9 mouse cellular contexts compared by ENCODE assay signal in the genomic region with DNA sequence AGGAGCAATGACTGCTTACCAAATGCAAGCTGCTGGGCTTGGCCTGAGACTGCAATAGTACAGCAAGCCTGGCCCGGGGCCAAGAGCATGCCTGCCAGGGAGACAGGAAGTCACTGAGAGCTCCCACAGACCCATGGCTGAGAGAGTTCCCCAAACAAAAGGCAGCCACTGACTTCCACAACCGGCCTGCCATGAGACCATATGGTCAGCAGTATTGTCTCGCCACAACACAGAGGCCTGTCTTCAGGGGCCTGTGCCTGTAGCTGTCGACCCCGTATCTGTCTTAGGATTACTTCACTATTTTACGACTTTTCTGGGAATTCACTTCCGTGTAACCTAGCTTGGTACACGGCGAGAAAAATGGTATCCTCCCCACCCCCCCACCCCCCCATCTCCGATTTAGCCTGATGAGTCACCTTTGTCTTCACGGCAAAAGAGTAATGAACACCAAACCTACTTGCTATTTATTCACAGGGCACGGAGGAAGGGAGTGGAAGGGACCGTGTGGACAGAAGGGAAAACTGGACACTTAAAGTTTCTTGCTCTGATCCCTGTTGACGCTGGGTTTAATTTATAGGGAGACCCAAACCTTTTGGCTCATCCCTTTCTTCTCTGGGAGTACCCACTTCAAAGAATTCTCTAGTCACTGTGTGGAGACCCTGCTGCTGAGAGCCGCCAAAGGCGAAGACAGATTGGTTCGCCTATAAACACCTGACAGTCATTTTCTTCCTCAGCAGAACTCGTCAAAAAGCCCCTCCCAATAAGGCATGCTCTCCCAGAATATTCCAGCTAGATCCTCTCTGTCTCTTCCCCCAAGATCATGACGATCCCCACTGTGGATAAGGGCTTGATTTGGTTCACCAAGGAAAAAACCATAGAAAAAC. TPM values are rescaled to one million over a fixed set of nuclear protein-coding genes. Genes with fewer than 3 reads are reported as not detected.
DNase-seq lines count a peak whose midpoint lies in the region; ATAC-seq and TF ChIP-seq lines count a peak whose summit lies in the region.
"Had no signal": no experiment of that assay in that cellular context is flagged by ENCODE, and none has a peak within 500 bp of the region (broad histone marks: within the 10 kb centered on the region; RNA-seq: fewer than 3 reads in every experiment).

No protein-coding gene starts in this region.

- H3K27ac ChIP-seq in brown adipose tissue, adult 24 weeks (replicated peaks; ENCODE audit: low read depth, low read length), result peak overlapping the region; percentile 87
- peak overlapping the region; percentile 80 for H3K27ac ChIP-seq in forebrain, embryonic 12.5 days
- peak overlapping the region; percentile 85 for H3K27ac ChIP-seq in heart, embryonic 15.5 days
- H3K27ac ChIP-seq in liver, adult 2 months (replicated peaks; ENCODE audit: insufficient read depth, low read depth, low read length), result peak overlapping the region; percentile 36; the same call in 1 of the 2 replicates
- peak overlapping the region; percentile 67; the same call in 1 of the 2 replicates for H3K27ac ChIP-seq in midbrain, postnatal 0 days (ENCODE audit: low read depth, low read length)

- H3K9ac ChIP-seq in forebrain, embryonic 12.5 days, result peak overlapping the region; percentile 30
- H3K9ac ChIP-seq in heart, embryonic 15.5 days, result no peak overlapping the region
- peak overlapping the region; percentile 59 for H3K9ac ChIP-seq in liver, adult 2 months (ENCODE audit: low read depth, low read length)
- H3K9ac ChIP-seq in midbrain, postnatal 0 days (replicated peaks; ENCODE audit: low read length, poor library complexity, severe bottlenecking), result peak overlapping the region; percentile 33; the same call in 1 of the 2 replicates

- peak overlapping the region; percentile 41 for H3K4me2 ChIP-seq in forebrain, embryonic 12.5 days
- H3K4me2 ChIP-seq in heart, embryonic 15.5 days, result peak overlapping the region; percentile 50
- peak overlapping the region; percentile 36 for H3K4me2 ChIP-seq in midbrain, postnatal 0 days (ENCODE audit: low read depth, low read length, poor library complexity, severe bottlenecking)

- H3K27me3 ChIP-seq in forebrain, embryonic 12.5 days, result no peaks in the 10 kb centered on the region
- no peaks in the 10 kb centered on the region for H3K27me3 ChIP-seq in heart, embryonic 15.5 days
- H3K27me3 ChIP-seq in liver, adult 2 months (ENCODE audit: control insufficient read depth, insufficient read depth, low read length), result no peaks in the 10 kb centered on the region
- no peaks in the 10 kb centered on the region for H3K27me3 ChIP-seq in midbrain, postnatal 0 days (ENCODE audit: insufficient read depth, low read length)
- H3K27me3 ChIP-seq: CH12.LX had no signal

- WGBS in forebrain, embryonic 12.5 days, result 26% methylated on average over 19 of the region's 19 CpGs
- WGBS in heart, embryonic 15.5 days, result 16% methylated on average over 19 of the region's 19 CpGs
- 45% methylated on average over 19 of the region's 19 CpGs for whole genome bisulfite sequencing in liver, adult 2 months
- WGBS in midbrain, postnatal 0 days, result 22% methylated on average over 19 of the region's 19 CpGs

- H3K4me3 ChIP-seq in brown adipose tissue, adult 24 weeks (ENCODE audit: insufficient read depth, low read depth, low read length), result peak overlapping the region; percentile 59
- H3K4me3 ChIP-seq in forebrain, embryonic 12.5 days (replicated peaks), result no peak overlapping the region
- peak overlapping the region; percentile 17 for H3K4me3 ChIP-seq in heart, embryonic 15.5 days
- H3K4me3 ChIP-seq in liver, adult 2 months (ENCODE audit: insufficient read depth, low read depth, low read length), result peak overlapping the region; percentile 9
- no peak overlapping the region for H3K4me3 ChIP-seq in midbrain, postnatal 0 days (ENCODE audit: low read depth, low read length)

- peak; percentile 93 for DNase-seq in 3T3-L1 (ENCODE audit: low read depth, low spot score)
- DNase-seq in kidney, postnatal 10 days, result peak; percentile 99
- DNase-seq in liver, adult 2 months (ENCODE audit: extremely low read depth, low read depth, low spot score), result peak; percentile 78
- DNase-seq in midbrain, postnatal 0 days (ENCODE audit: low spot score), result peak; percentile 97
- peak; percentile 55 to 86 for DNase-seq in spleen, postnatal 10 days (ENCODE audit: low spot score in 2 of 2)

- peaks cover 6% of the 10 kb centered on the region; the same call in 1 of the 2 replicates for H3K4me1 ChIP-seq in brown adipose tissue, adult 24 weeks (ENCODE audit: control insufficient read depth, insufficient read depth, insufficient read length, low read length)
- peaks cover 34% of the 10 kb centered on the region for H3K4me1 ChIP-seq in forebrain, embryonic 12.5 days
- H3K4me1 ChIP-seq in heart, embryonic 15.5 days (replicated peaks), result peaks cover 35% of the 10 kb centered on the region
- no peaks in the 10 kb centered on the region; the same call in 1 of the 2 replicates for H3K4me1 ChIP-seq in liver, adult 2 months (ENCODE audit: control insufficient read depth, insufficient read depth, low read length)
- H3K4me1 ChIP-seq in midbrain, postnatal 0 days (ENCODE audit: insufficient read depth, low read length), result peaks cover 14% of the 10 kb centered on the region; the same call in 1 of the 2 replicates

- peaks cover 4% of the 10 kb centered on the region; the same call in 1 of the 2 replicates for H3K79me2 ChIP-seq in liver, adult 2 months (ENCODE audit: control insufficient read depth, insufficient read depth, low read length)

- no peaks in the 10 kb centered on the region for H3K9me3 ChIP-seq in forebrain, embryonic 12.5 days
- no peaks in the 10 kb centered on the region for H3K9me3 ChIP-seq in heart, embryonic 15.5 days (replicated peaks)
- H3K9me3 ChIP-seq in midbrain, postnatal 0 days (ENCODE audit: low read length), result no peaks in the 10 kb centered on the region

- H3K36me3 ChIP-seq in forebrain, embryonic 12.5 days (replicated peaks), result no peaks in the 10 kb centered on the region
- no peaks in the 10 kb centered on the region for H3K36me3 ChIP-seq in heart, embryonic 15.5 days
- H3K36me3 ChIP-seq in liver, adult 2 months (ENCODE audit: control insufficient read depth, insufficient read depth, low read length), result no peaks in the 10 kb centered on the region
- H3K36me3 ChIP-seq in midbrain, postnatal 0 days (ENCODE audit: insufficient read depth, low read length), result no peaks in the 10 kb centered on the region

- no peak for TF ChIP-seq CTCF in liver, adult 2 months (IDR thresholded peaks at IDR 0.05; ENCODE audit: low read depth, low read length)
- TF ChIP-seq CTCF in midbrain, postnatal 0 days (IDR thresholded peaks at IDR 0.05), result no peak

- peak; percentile 83 for ATAC-seq in forebrain, embryonic 12.5 days (ENCODE audit: low FRiP score)
- peak; percentile 86 for ATAC-seq in heart, embryonic 15.5 days (replicated peaks; ENCODE audit: insufficient number of reproducible peaks, insufficient read depth, low FRiP score, low read depth)
- ATAC-seq in midbrain, postnatal 0 days (ENCODE audit: low FRiP score), result peak; percentile 80

- no peak for TF ChIP-seq POLR2A in liver, adult 2 months (IDR thresholded peaks at IDR 0.05; ENCODE audit: extremely low read depth, insufficient read depth, low read length)

RNA-seq across cellular contexts. Expression of a gene that starts 16.2 kb away (rescaled TPM):
- polyA plus RNA-seq in brown adipose tissue, adult 24 weeks (2012; ENCODE audit: insufficient read depth, insufficient read length, missing spikeins), result 0.58 and 1.0 TPM in 2 replicates
- polyA plus RNA-seq in forebrain, embryonic 12.5 days (2016; fragmentation: Nextera tagmentation; extraction: Ambion mirVana), result 7.6 and 7.7 TPM in 2 replicates
- polyA plus RNA-seq in heart, embryonic 15.5 days (2015; fragmentation: Nextera tagmentation; extraction: Ambion mirVana), result 1.9 and 2.9 TPM in 2 replicates
- 0.92 and 1.3 TPM in 2 replicates for total RNA-seq in liver, adult 2 months (2014; rRNA removed)
- polyA plus RNA-seq in liver, adult 2 months (2012; rRNA removed), result 0.34 and 0.64 TPM in 2 replicates
- total RNA-seq in midbrain, postnatal 0 days (2014; rRNA removed), result 17.8 and 20.2 TPM in 2 replicates
- 3.4 and 3.9 TPM in 2 replicates for polyA plus RNA-seq in midbrain, postnatal 0 days (2015; fragmentation: Nextera tagmentation; extraction: Ambion mirVana)

Comparison
In these comparisons a context has a peak if more than half of its experiments do, and no peak if none do; other contexts are left out.
1. H3K27ac ChIP-seq: peak in every context shown above with its lines; median percentile 87 in brown adipose tissue, adult 24 weeks; 85 in heart, embryonic 15.5 days; 80 in forebrain, embryonic 12.5 days; 67 in midbrain, postnatal 0 days; 36 in liver, adult 2 months.
2. H3K4me3 ChIP-seq: peak in brown adipose tissue, adult 24 weeks (single experiment), heart, embryonic 15.5 days (single experiment) and liver, adult 2 months (single experiment); none in forebrain, embryonic 12.5 days (single experiment) and midbrain, postnatal 0 days (single experiment).
3. Peak in every context shown above with its lines, with median percentiles within 50 percentile points of each other: DNase-seq, ATAC-seq and H3K4me2 ChIP-seq.